9 mouse cellular contexts compared by ENCODE assay signal in genomic region chr9:107608741-107609432, GRCm38 (mm10). TPM values are rescaled to one million over a fixed set of nuclear protein-coding genes. Genes with fewer than 3 reads are reported as not detected.
DNase-seq lines count a peak whose midpoint lies in the region; ATAC-seq and TF ChIP-seq lines count a peak whose summit lies in the region.
"Had no signal": no experiment of that assay in that cellular context is flagged by ENCODE, and none has a peak within 500 bp of the region (broad histone marks: within the 10 kb centered on the region; RNA-seq: fewer than 3 reads in every experiment).

Sema3b (minus strand) TSS chr9:107609229.

- TF ChIP-seq EP300 in heart, postnatal 0 days (IDR thresholded peaks at IDR 0.05; ENCODE audit: low read depth), result no peak

- no peaks in the 10 kb centered on the region for H3K9me3 ChIP-seq in heart, postnatal 0 days (replicated peaks; ENCODE audit: control insufficient read depth, low read length)

- 46% methylated on average over 12 of the region's 12 CpGs for WGBS in heart, postnatal 0 days
- WGBS in large intestine, adult 2 months, result 37% methylated on average over 12 of the region's 12 CpGs

- H3K4me2 ChIP-seq in heart, postnatal 0 days (ENCODE audit: low read depth, low read length), result peak within 1 kb of the TSS; percentile 62

- no peak for TF ChIP-seq POLR2A in brain, embryonic 14.5 days (IDR thresholded peaks at IDR 0.05; ENCODE audit: borderline replicate concordance, extremely low read depth, insufficient read depth, insufficient read length, poor library complexity, severe bottlenecking)

- peaks cover 49% of the 10 kb centered on the region for H3K4me1 ChIP-seq in heart, postnatal 0 days (ENCODE audit: control insufficient read depth, insufficient read depth)

- ATAC-seq in heart, postnatal 0 days (ENCODE audit: insufficient read depth, low read depth), result peak; percentile 9; the same call in 1 of the 2 replicates

- H3K4me3 ChIP-seq in heart, postnatal 0 days (ENCODE audit: low read depth, low read length), result no peak within 1 kb of the TSS

- H3K27me3 ChIP-seq in heart, postnatal 0 days (ENCODE audit: control insufficient read depth, insufficient read depth, low read length), result no peaks in the 10 kb centered on the region

- peak; percentile 53 for DNase-seq in embryo, embryonic 9.5 days (ENCODE audit: extremely low spot score)
- no peak for DNase-seq in embryo, embryonic 10 days (ENCODE audit: low spot score)
- peak; percentile 46 for DNase-seq in brain, embryonic 14.5 days (ENCODE audit: low read depth)
- peak; percentile 47 for DNase-seq in heart, postnatal 0 days (ENCODE audit: low spot score)
- DNase-seq in large intestine, adult 2 months (ENCODE audit: low read depth, low spot score), result no peak
- no peak for DNase-seq in layer of hippocampus, adult 18-20 months (ENCODE audit: low spot score in 2 of 2)
- no peak for DNase-seq in frontal cortex, adult 2 months (ENCODE audit: extremely low spot score in 1 of 2, low spot score in 1 of 2)
- DNase-seq in ovary, postnatal 10 days (ENCODE audit: low spot score), result no peak
- DNase-seq: thymus, postnatal 36 days had no signal

- no peak for TF ChIP-seq CTCF in brain, embryonic 14.5 days (IDR thresholded peaks at IDR 0.05; ENCODE audit: borderline replicate concordance, extremely low read depth, insufficient read depth, insufficient read length)
- TF ChIP-seq CTCF in heart, postnatal 0 days (IDR thresholded peaks at IDR 0.05; ENCODE audit: low read depth), result no peak

- H3K9ac ChIP-seq in heart, postnatal 0 days (replicated peaks; ENCODE audit: low read depth, low read length), result 0 out of 2 replicates have a peak within 1 kb of the TSS, but pooled peaks have one; percentile 28

- peak within 1 kb of the TSS; percentile 83 for H3K27ac ChIP-seq in heart, postnatal 0 days (ENCODE audit: low read depth)

- H3K36me3 ChIP-seq in heart, postnatal 0 days (replicated peaks; ENCODE audit: control insufficient read depth, insufficient read depth, low read length), result peaks cover 4% of the 10 kb centered on the region

RNA-seq across cellular contexts. Expression of gene Sema3b, which starts in this region (rescaled TPM):
- polyA plus RNA-seq in brain, embryonic 14.5 days (2012; rRNA removed), result 3.9 and 6.7 TPM in 2 replicates
- total RNA-seq in heart, postnatal 0 days (2014; rRNA removed; ENCODE audit: low replicate concordance), result 21.0 and 34.9 TPM in 2 replicates
- 8.9 and 9.1 TPM in 2 replicates for polyA plus RNA-seq in heart, postnatal 0 days (2015; fragmentation: Nextera tagmentation; extraction: Ambion mirVana)
- polyA plus RNA-seq in large intestine, adult 2 months (2012; rRNA removed), result 38.6 and 47.6 TPM in 2 replicates
- total RNA-seq in layer of hippocampus, adult 18-20 months (2021), result 1 to 10 TPM; 1.5 to 2.5 TPM
- polyA plus RNA-seq in frontal cortex, adult 2 months (2012; rRNA removed), result 2.1 and 3.4 TPM in 2 replicates

Comparison
In these comparisons a context has a peak if more than half of its experiments do, and no peak if none do; other contexts are left out.
1. DNase-seq: peak in embryo, embryonic 9.5 days (single experiment), brain, embryonic 14.5 days (single experiment) and heart, postnatal 0 days (single experiment); none in embryo, embryonic 10 days (single experiment), large intestine, adult 2 months (single experiment), layer of hippocampus, adult 18-20 months (0 of 2), frontal cortex, adult 2 months (0 of 2) and ovary, postnatal 10 days (single experiment).